Mouse (Mus musculus) heart, adult 2 months (tissue): ENCODE measurements around the gene Chn2. TPM values are rescaled to one million over a fixed set of nuclear protein-coding genes. Genes with fewer than 3 reads are reported as not detected.

Experiments
- DNase-seq, 2 experiments: peaks; one replicate each; pipeline ENCODE4 v3.0.0; 2021
- H3K27ac ChIP-seq: fragments of 200-600 bp; 2 replicates; pipeline ENCODE4 v1.8.1; 2022
- H3K27me3 ChIP-seq: fragments of 200-500 bp; 2 replicates; pipeline ENCODE4 v1.6.1; 2012; ENCODE audit warnings: mild to moderate bottlenecking, low read length, inconsistent platforms, mixed read lengths; ENCODE audit not compliant: control insufficient read depth, insufficient read depth
- H3K36me3 ChIP-seq: fragments of 200-500 bp; 2 replicates; pipeline ENCODE4 v1.6.1; 2012; ENCODE audit warnings: low read length, inconsistent platforms; ENCODE audit not compliant: control insufficient read depth, insufficient read depth
- H3K4me1 ChIP-seq: fragments of 200-500 bp; 2 replicates; pipeline ENCODE4 v1.6.1; 2011; ENCODE audit warnings: low read length; ENCODE audit not compliant: control insufficient read depth, insufficient read depth
- H3K4me3 ChIP-seq: fragments of 200-600 bp; 2 replicates; pipeline ENCODE4 v1.8.1; 2022
- H3K79me2 ChIP-seq: fragments of 200-500 bp; replicated peaks from 2 replicates; pipeline ENCODE4 v1.6.1; 2012; ENCODE audit warnings: mild to moderate bottlenecking, inconsistent platforms, low read length, moderate library complexity, mixed read lengths; ENCODE audit not compliant: control insufficient read depth, insufficient read depth
- H3K9ac ChIP-seq: fragments of 200-500 bp; 2 replicates; pipeline ENCODE4 v1.6.1; 2012; ENCODE audit warnings: low read depth, mild to moderate bottlenecking, control low read depth, inconsistent platforms, low read length, mixed read lengths
- CTCF ChIP-seq: fragments of 200-600 bp; IDR thresholded peaks from 2 replicates; pipeline ENCODE4 v1.8.1; 2022; ENCODE audit warnings: antibody characterized with exemption, mild to moderate bottlenecking, moderate library complexity
- EP300 ChIP-seq: fragments of 200-500 bp; IDR thresholded peaks from 2 replicates; pipeline ENCODE4 v1.6.1; 2011; ENCODE audit warnings: low read depth, low read length, control low read depth; ENCODE audit not compliant: insufficient read depth
- POLR2A ChIP-seq: fragments of 200-500 bp; IDR thresholded peaks from 2 replicates; pipeline ENCODE4 v1.6.1; 2011; ENCODE audit warnings: mild to moderate bottlenecking, low read depth, low read length, control low read depth; ENCODE audit not compliant: insufficient read depth
- WGBS: fragments of 180-500 bp; shearing (Covaris S2); methylation state at CpG from one replicate; pipeline ENCODE4 v1.1.7; 2018; 5-methylcytosine and 5-hydroxymethylcytosine counted together
- intact Hi-C: fragments of 180-260 bp; cut with DNase I; formaldehyde crosslinking; loops from one replicate; pipeline ENCODE4 v1.15.1; 2025
- polyA plus RNA-seq: library from polyadenylated mRNA; depleted of rRNA; stranded (reverse); fragments of >200 nt; gene quantifications from 2 replicates; pipeline ENCODE4 v1.2.3, GENCODE M21; 2012
- total RNA-seq, 2 experiments: library from RNA; stranded (reverse); gene quantifications; 2 replicates each; pipeline ENCODE4 v1.2.3; 2021

Gene Chn2
- total and polyA plus RNA-seq, 3 experiments, result 2.0 to 2.3 (median 2.3) TPM

GRCm38 (mm10) chr6:54284167-54284711 is 244.9 kb downstream of the Chn2 start:
- Histone ChIP-seq H3K36me3 (no peaks in the 10 kb centered on the region), H3K27me3 (no peaks in the 10 kb centered on the region), H3K9ac (no peak overlapping the region), H3K4me1 (peaks cover 4% of the 10 kb centered on the region; the same call in 1 of the 2 replicates), H3K79me2 (no peaks in the 10 kb centered on the region), H3K27ac (no peak overlapping the region), H3K4me3 (no peak overlapping the region)
- WGBS, result 78% methylated on average over 12 of the region's 12 CpGs
- TF ChIP-seq CTCF (no peak), EP300 (no peak), POLR2A (no peak)
- intact Hi-C loops, result no loop called here
- DNase-seq, result no peak

GRCm38 (mm10) chr6:54286813-54287212 is 247.5 kb downstream of the Chn2 start:
- H3K27ac ChIP-seq, result no peak overlapping the region
- TF ChIP-seq CTCF, result no peak
- no peak for TF ChIP-seq EP300
- no peak for TF ChIP-seq POLR2A
- DNase-seq, result no peak
- H3K4me1 ChIP-seq, result peaks cover 3% of the 10 kb centered on the region
- no peaks in the 10 kb centered on the region for H3K79me2 ChIP-seq
- intact Hi-C loops, result no loop called here
- H3K36me3 ChIP-seq, result no peaks in the 10 kb centered on the region
- H3K27me3 ChIP-seq, result no peaks in the 10 kb centered on the region
- 81% methylated on average over 5 of the region's 5 CpGs for WGBS
- H3K4me3 ChIP-seq, result no peak overlapping the region
- no peak overlapping the region for H3K9ac ChIP-seq

- no peak for DNase-seq
- no peak overlapping the region for H3K9ac ChIP-seq
- peaks cover 3% of the 10 kb centered on the region for H3K4me1 ChIP-seq
- TF ChIP-seq EP300 (no peak), CTCF (no peak), POLR2A (no peak)
- no peak overlapping the region for H3K4me3 ChIP-seq
- intact Hi-C loops, result no loop called here
- H3K27me3 ChIP-seq, result no peaks in the 10 kb centered on the region
- no peaks in the 10 kb centered on the region for H3K36me3 ChIP-seq
- 51% methylated on average over 10 of the region's 10 CpGs for WGBS
- H3K79me2 ChIP-seq, result no peaks in the 10 kb centered on the region
- no peak overlapping the region for H3K27ac ChIP-seq
Observed at GRCm38 (mm10) chr6:54289774-54290500, 250.6 kb downstream of the Chn2 start.

- Histone ChIP-seq H3K36me3 (no peaks in the 10 kb centered on the region; the same call in 1 of the 2 replicates), H3K27me3 (no peaks in the 10 kb centered on the region), H3K79me2 (no peaks in the 10 kb centered on the region), H3K27ac (peak overlapping the region; percentile 49), H3K4me1 (peaks cover 7% of the 10 kb centered on the region), H3K4me3 (no peak overlapping the region), H3K9ac (no peak overlapping the region)
- DNase-seq, result peak in 1 of 2 experiments; percentile 43
- intact Hi-C loops, result no loop called here
- WGBS, result 41% methylated on average over 2 of the region's 2 CpGs
- TF ChIP-seq CTCF (no peak), POLR2A (no peak), EP300 (peak; percentile 66; the same call in 1 of the 2 replicates)
Observed at GRCm38 (mm10) chr6:54297231-54297630, 257.9 kb downstream of the Chn2 start.

GRCm38 (mm10) chr6:54299417-54299816 is 260.1 kb downstream of the Chn2 start:
- no peaks in the 10 kb centered on the region for H3K79me2 ChIP-seq
- H3K4me1 ChIP-seq, result peaks cover 7% of the 10 kb centered on the region
- H3K4me3 ChIP-seq, result no peak overlapping the region
- intact Hi-C loops, result no loop called here
- H3K27me3 ChIP-seq, result no peaks in the 10 kb centered on the region
- H3K9ac ChIP-seq, result no peak overlapping the region
- no peak for TF ChIP-seq CTCF
- TF ChIP-seq POLR2A, result no peak
- no peak for TF ChIP-seq EP300
- 43% methylated on average over 2 of the region's 2 CpGs for WGBS
- H3K36me3 ChIP-seq, result no peaks in the 10 kb centered on the region; the same call in 1 of the 2 replicates
- DNase-seq, result peak; percentile 37 to 44
- peak overlapping the region; percentile 48; the same call in 1 of the 2 replicates for H3K27ac ChIP-seq

- 77% methylated on average over 1 of the region's 1 CpGs for WGBS
- Histone ChIP-seq H3K27ac (no peak overlapping the region), H3K9ac (no peak overlapping the region), H3K36me3 (no peaks in the 10 kb centered on the region), H3K27me3 (no peaks in the 10 kb centered on the region), H3K79me2 (no peaks in the 10 kb centered on the region), H3K4me3 (no peak overlapping the region), H3K4me1 (no peaks in the 10 kb centered on the region)
- intact Hi-C loops, result no loop called here
- TF ChIP-seq POLR2A (no peak), CTCF (no peak), EP300 (no peak)
- DNase-seq, result no peak
Observed at GRCm38 (mm10) chr6:54305777-54306176, 266.4 kb downstream of the Chn2 start.
